Mouse (Mus musculus): ENCODE measurements around the gene Klhl29. TPM values are rescaled to one million over a fixed set of nuclear protein-coding genes. Genes with fewer than 3 reads are reported as not detected.

Gene Klhl29
- 2.0 and 2.4 TPM in 2 replicates for polyA plus RNA-seq (2014; fragmentation: Nextera tagmentation; extraction: Ambion mirVana)

GRCm38 (mm10) chr12:5375616-5376461 lies at the start of gene Klhl29:
Gene Klhl29 (minus strand): TSS chr12:5375682.
- H3K9me3 ChIP-seq (ENCODE audit: control insufficient read depth, low read length) = no peaks in the 10 kb centered on the region
- peak within 1 kb of the TSS; percentile 85 for H3K4me3 ChIP-seq (ENCODE audit: low read depth, low read length)
- peaks cover 4% of the 10 kb centered on the region; the same call in 1 of the 2 replicates for H3K4me1 ChIP-seq (ENCODE audit: control insufficient read depth, insufficient read depth, low read length)
- ATAC-seq (ENCODE audit: insufficient read depth, low FRiP score, low TSS enrichment) (peak; percentile 95), DNase-seq (ENCODE audit: low spot score) (peak; percentile 87)
- H3K27ac ChIP-seq (ENCODE audit: low read depth, low read length) = peak within 1 kb of the TSS; percentile 83
- no peaks in the 10 kb centered on the region for H3K36me3 ChIP-seq (ENCODE audit: control insufficient read depth, insufficient read depth, low read length)
- 1% methylated on average over 56 of the region's 66 CpGs for WGBS
- peak within 1 kb of the TSS; percentile 84 for H3K9ac ChIP-seq (ENCODE audit: low read length)
- peak within 1 kb of the TSS; percentile 99 for H3K4me2 ChIP-seq (ENCODE audit: low read depth)
- H3K27me3 ChIP-seq (ENCODE audit: control insufficient read depth, insufficient read depth, low read length) = no peaks in the 10 kb centered on the region

- H3K4me3 ChIP-seq (ENCODE audit: low read depth, low read length) = no peak overlapping the region
- ATAC-seq (ENCODE audit: insufficient read depth, low FRiP score, low TSS enrichment) (no peak), DNase-seq (ENCODE audit: low spot score) (no peak)
- H3K27ac ChIP-seq (ENCODE audit: low read depth, low read length) = no peak overlapping the region
- 79% methylated on average over 4 of the region's 4 CpGs for WGBS
- no peaks in the 10 kb centered on the region for H3K4me1 ChIP-seq (ENCODE audit: control insufficient read depth, insufficient read depth, low read length)
- H3K36me3 ChIP-seq (ENCODE audit: control insufficient read depth, insufficient read depth, low read length) = no peaks in the 10 kb centered on the region
- no peak overlapping the region for H3K9ac ChIP-seq (ENCODE audit: low read length)
- no peaks in the 10 kb centered on the region for H3K27me3 ChIP-seq (ENCODE audit: control insufficient read depth, insufficient read depth, low read length)
- no peak overlapping the region for H3K4me2 ChIP-seq (ENCODE audit: low read depth)
- no peaks in the 10 kb centered on the region for H3K9me3 ChIP-seq (ENCODE audit: control insufficient read depth, low read length)
These were observed 49.8 kb upstream of the Klhl29 start for GRCm38 (mm10) chr12:5425276-5425675.

GRCm38 (mm10) chr12:5415806-5416205 lies 40.3 kb upstream of the Klhl29 start:
- Histone ChIP-seq H3K27ac (ENCODE audit: low read depth, low read length) (no peak overlapping the region), H3K4me3 (ENCODE audit: low read depth, low read length) (no peak overlapping the region), H3K4me2 (ENCODE audit: low read depth) (no peak overlapping the region), H3K9me3 (ENCODE audit: control insufficient read depth, low read length) (no peaks in the 10 kb centered on the region), H3K4me1 (ENCODE audit: control insufficient read depth, insufficient read depth, low read length) (no peaks in the 10 kb centered on the region), H3K36me3 (ENCODE audit: control insufficient read depth, insufficient read depth, low read length) (no peaks in the 10 kb centered on the region), H3K9ac (ENCODE audit: low read length) (no peak overlapping the region), H3K27me3 (ENCODE audit: control insufficient read depth, insufficient read depth, low read length) (no peaks in the 10 kb centered on the region)
- DNase-seq (ENCODE audit: low spot score) (no peak), ATAC-seq (ENCODE audit: insufficient read depth, low FRiP score, low TSS enrichment) (no peak)
- 58% methylated on average over 3 of the region's 3 CpGs for WGBS

- Histone ChIP-seq H3K4me1 (ENCODE audit: control insufficient read depth, insufficient read depth, low read length) (no peaks in the 10 kb centered on the region), H3K36me3 (ENCODE audit: control insufficient read depth, insufficient read depth, low read length) (no peaks in the 10 kb centered on the region), H3K4me3 (ENCODE audit: low read depth, low read length) (no peak overlapping the region), H3K9me3 (ENCODE audit: control insufficient read depth, low read length) (no peaks in the 10 kb centered on the region), H3K9ac (ENCODE audit: low read length) (no peak overlapping the region), H3K4me2 (ENCODE audit: low read depth) (no peak overlapping the region), H3K27me3 (ENCODE audit: control insufficient read depth, insufficient read depth, low read length) (no peaks in the 10 kb centered on the region), H3K27ac (ENCODE audit: low read depth, low read length) (no peak overlapping the region)
- DNase-seq (ENCODE audit: low spot score) = no peak
- no peak for ATAC-seq (ENCODE audit: insufficient read depth, low FRiP score, low TSS enrichment)
These were observed 38.5 kb upstream of the Klhl29 start for GRCm38 (mm10) chr12:5413976-5414375.

GRCm38 (mm10) chr12:5411761-5412537 lies 36.5 kb upstream of the Klhl29 start:
- Histone ChIP-seq H3K4me2 (ENCODE audit: low read depth) (no peak overlapping the region), H3K4me1 (ENCODE audit: control insufficient read depth, insufficient read depth, low read length) (no peaks in the 10 kb centered on the region), H3K9me3 (ENCODE audit: control insufficient read depth, low read length) (no peaks in the 10 kb centered on the region), H3K36me3 (ENCODE audit: control insufficient read depth, insufficient read depth, low read length) (no peaks in the 10 kb centered on the region), H3K4me3 (ENCODE audit: low read depth, low read length) (no peak overlapping the region), H3K27ac (ENCODE audit: low read depth, low read length) (no peak overlapping the region), H3K27me3 (ENCODE audit: control insufficient read depth, insufficient read depth, low read length) (no peaks in the 10 kb centered on the region), H3K9ac (ENCODE audit: low read length) (no peak overlapping the region)
- no peak for ATAC-seq (ENCODE audit: insufficient read depth, low FRiP score, low TSS enrichment)
- no peak for DNase-seq (ENCODE audit: low spot score)
- WGBS = 77% methylated on average over 13 of the region's 13 CpGs

GRCm38 (mm10) chr12:5411346-5411745 lies 35.9 kb upstream of the Klhl29 start:
- ATAC-seq (ENCODE audit: insufficient read depth, low FRiP score, low TSS enrichment) (no peak), DNase-seq (ENCODE audit: low spot score) (no peak)
- Histone ChIP-seq H3K27me3 (ENCODE audit: control insufficient read depth, insufficient read depth, low read length) (no peaks in the 10 kb centered on the region), H3K27ac (ENCODE audit: low read depth, low read length) (no peak overlapping the region), H3K9me3 (ENCODE audit: control insufficient read depth, low read length) (no peaks in the 10 kb centered on the region), H3K4me3 (ENCODE audit: low read depth, low read length) (no peak overlapping the region), H3K9ac (ENCODE audit: low read length) (no peak overlapping the region), H3K4me2 (ENCODE audit: low read depth) (no peak overlapping the region), H3K36me3 (ENCODE audit: control insufficient read depth, insufficient read depth, low read length) (no peaks in the 10 kb centered on the region), H3K4me1 (ENCODE audit: control insufficient read depth, insufficient read depth, low read length) (no peaks in the 10 kb centered on the region)
- WGBS = 82% methylated on average over 4 of the region's 4 CpGs

GRCm38 (mm10) chr12:5410391-5411115 lies 35.1 kb upstream of the Klhl29 start:
- DNase-seq (ENCODE audit: low spot score) (peak; percentile 89), ATAC-seq (ENCODE audit: insufficient read depth, low FRiP score, low TSS enrichment) (peak; percentile 82)
- no peak overlapping the region for H3K27ac ChIP-seq (ENCODE audit: low read depth, low read length)
- no peaks in the 10 kb centered on the region for H3K27me3 ChIP-seq (ENCODE audit: control insufficient read depth, insufficient read depth, low read length)
- no peaks in the 10 kb centered on the region for H3K4me1 ChIP-seq (ENCODE audit: control insufficient read depth, insufficient read depth, low read length)
- no peak overlapping the region for H3K4me3 ChIP-seq (ENCODE audit: low read depth, low read length)
- WGBS = 8% methylated on average over 16 of the region's 16 CpGs
- H3K9ac ChIP-seq (ENCODE audit: low read length) = no peak overlapping the region
- H3K4me2 ChIP-seq (ENCODE audit: low read depth) = peak overlapping the region; percentile 19; the same call in 1 of the 2 replicates
- no peaks in the 10 kb centered on the region for H3K9me3 ChIP-seq (ENCODE audit: control insufficient read depth, low read length)
- no peaks in the 10 kb centered on the region for H3K36me3 ChIP-seq (ENCODE audit: control insufficient read depth, insufficient read depth, low read length)

GRCm38 (mm10) chr12:5407175-5407574 lies 31.7 kb upstream of the Klhl29 start:
- Histone ChIP-seq H3K27ac (ENCODE audit: low read depth, low read length) (no peak overlapping the region), H3K9me3 (ENCODE audit: control insufficient read depth, low read length) (no peaks in the 10 kb centered on the region), H3K4me2 (ENCODE audit: low read depth) (no peak overlapping the region), H3K36me3 (ENCODE audit: control insufficient read depth, insufficient read depth, low read length) (no peaks in the 10 kb centered on the region), H3K9ac (ENCODE audit: low read length) (no peak overlapping the region), H3K4me3 (ENCODE audit: low read depth, low read length) (no peak overlapping the region), H3K4me1 (ENCODE audit: control insufficient read depth, insufficient read depth, low read length) (no peaks in the 10 kb centered on the region), H3K27me3 (ENCODE audit: control insufficient read depth, insufficient read depth, low read length) (no peaks in the 10 kb centered on the region)
- ATAC-seq (ENCODE audit: insufficient read depth, low FRiP score, low TSS enrichment) (no peak), DNase-seq (ENCODE audit: low spot score) (no peak)
- 80% methylated on average over 8 of the region's 8 CpGs for WGBS

All from neural tube, embryonic 11.5 days (tissue).